Mouse (Mus musculus) thymus, adult 2 months (tissue): ENCODE results near the gene Arhgef7.

ENCODE experiments used
- CTCF ChIP-seq: fragments of 200-500 bp; IDR thresholded peaks from 2 replicates; pipeline ENCODE4 v1.5.1; 2012; ENCODE audit warnings: mild to moderate bottlenecking, control low read depth, low read length, moderate library complexity, borderline replicate concordance; ENCODE audit not compliant: control insufficient read depth, poor library complexity, insufficient read depth; ENCODE audit errors: extremely low read depth
- POLR2A ChIP-seq: fragments of 200-500 bp; IDR thresholded peaks from 2 replicates; pipeline ENCODE4 v1.6.1; 2012; ENCODE audit warnings: mild to moderate bottlenecking, low read length, control low read depth, moderate library complexity; ENCODE audit not compliant: control insufficient read depth, poor library complexity, insufficient read depth; ENCODE audit errors: extremely low read depth

- TF ChIP-seq POLR2A = no peak
- no peak for TF ChIP-seq CTCF
Measured at GRCm38 (mm10) chr8:11775889-11776288, 48.4 kb downstream of the Arhgef7 start.
